Mouse (Mus musculus) heart, embryonic 15.5 days (tissue): ENCODE results near the gene Gm12216. TPM values are rescaled to one million over a fixed set of nuclear protein-coding genes. Genes with fewer than 3 reads are reported as not detected.
A peak's percentile ranks its signal among the peaks of the same experiment; 100 is the strongest.

Experiments
- ATAC-seq: fragments of 200-750 bp; cut with Nextera tagmentation; replicated peaks from 2 replicates; pipeline ENCODE4 v1.8.0; 2017; ENCODE audit warnings: low read depth, moderate TSS enrichment; ENCODE audit not compliant: insufficient number of reproducible peaks, insufficient read depth, low FRiP score
- H3K27ac ChIP-seq: fragments of 300-500 bp; sonication (generic); 2 replicates; pipeline ENCODE4 v1.5.1; 2015; ENCODE audit warnings: mild to moderate bottlenecking, inconsistent platforms
- H3K27me3 ChIP-seq: fragments of 300-500 bp; sonication (generic); 2 replicates; pipeline ENCODE4 v1.6.1; 2015; ENCODE audit warnings: inconsistent platforms
- H3K36me3 ChIP-seq: fragments of 300-500 bp; sonication (generic); 2 replicates; pipeline ENCODE4 v1.6.1; 2015; ENCODE audit warnings: mild to moderate bottlenecking, inconsistent platforms
- H3K4me1 ChIP-seq: fragments of 300-500 bp; sonication (generic); replicated peaks from 2 replicates; pipeline ENCODE4 v1.6.1; 2015; ENCODE audit warnings: inconsistent platforms
- H3K4me2 ChIP-seq: fragments of 300-500 bp; sonication (generic); 2 replicates; pipeline ENCODE4 v1.6.1; 2015; ENCODE audit warnings: inconsistent platforms, mild to moderate bottlenecking, moderate library complexity
- H3K4me3 ChIP-seq: fragments of 300-500 bp; sonication (generic); 2 replicates; pipeline ENCODE4 v1.5.1; 2015; ENCODE audit warnings: mild to moderate bottlenecking, inconsistent platforms
- H3K9ac ChIP-seq: fragments of 300-500 bp; sonication (generic); 2 replicates; pipeline ENCODE4 v1.6.1; 2015; ENCODE audit warnings: mild to moderate bottlenecking, inconsistent platforms
- H3K9me3 ChIP-seq: fragments of 300-500 bp; sonication (generic); replicated peaks from 2 replicates; pipeline ENCODE4 v1.6.1; 2016; ENCODE audit warnings: inconsistent platforms
- WGBS: fragments of 180-500 bp; shearing (Covaris S2); methylation state at CpG from one replicate; pipeline ENCODE4 v1.1.7; 2015; ENCODE audit warnings: mixed read lengths; 5-methylcytosine and 5-hydroxymethylcytosine counted together
- polyA plus RNA-seq: library from polyadenylated mRNA; unstranded; fragments of >200 nt; fragmentation: Nextera tagmentation; extraction: Ambion mirVana; gene quantifications from 2 replicates; pipeline ENCODE4 v1.2.1, GENCODE M21; 2015

Gm12216 gene
- polyA plus RNA-seq, 1 experiment from 2014 or later, result 0.74 TPM

GRCm38 (mm10) chr11:53789277-53789676 lies 69.8 kb downstream of the Gm12216 start:
- H3K27me3 ChIP-seq, result no peaks in the 10 kb centered on the region

DNA sequence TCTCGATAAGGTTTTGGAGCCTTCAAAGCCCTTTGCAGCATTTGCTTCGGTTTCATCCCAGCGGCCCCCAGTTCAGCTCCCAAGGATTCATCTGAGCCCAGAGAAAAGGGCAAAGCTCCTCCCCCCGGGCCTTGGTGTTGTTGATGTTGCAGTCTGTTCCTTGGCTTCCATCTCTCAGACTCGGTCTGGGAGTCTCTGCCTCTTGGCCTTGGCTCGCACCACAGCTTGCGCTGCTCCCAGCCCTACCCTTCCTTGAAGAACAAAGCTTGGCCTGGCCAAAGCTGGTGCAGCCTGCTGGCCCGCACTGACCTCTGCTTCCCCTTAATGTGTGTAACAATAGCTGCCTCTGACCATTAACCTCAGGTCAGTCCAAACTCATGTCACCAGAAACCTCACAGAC lies 70.9 kb downstream of the Gm12216 start:
- Histone ChIP-seq H3K4me3 (no peak overlapping the region), H3K36me3 (no peaks in the 10 kb centered on the region), H3K9me3 (no peaks in the 10 kb centered on the region), H3K27me3 (no peaks in the 10 kb centered on the region), H3K4me2 (no peak overlapping the region), H3K4me1 (no peaks in the 10 kb centered on the region), H3K27ac (no peak overlapping the region), H3K9ac (no peak overlapping the region)
- ATAC-seq, result no peak
- WGBS, result 71% methylated on average over 8 of the region's 8 CpGs

More at GRCm38 (mm10) chr11:53789277-53789676, 69.8 kb downstream of the Gm12216 start:
- Histone ChIP-seq H3K36me3 (no peaks in the 10 kb centered on the region), H3K27ac (no peak overlapping the region), H3K4me3 (no peak overlapping the region), H3K9ac (no peak overlapping the region), H3K4me2 (no peak overlapping the region), H3K4me1 (peaks cover 7% of the 10 kb centered on the region), H3K9me3 (no peaks in the 10 kb centered on the region)
- WGBS, result 60% methylated on average over 3 of the region's 3 CpGs
- no peak for ATAC-seq

DNA sequence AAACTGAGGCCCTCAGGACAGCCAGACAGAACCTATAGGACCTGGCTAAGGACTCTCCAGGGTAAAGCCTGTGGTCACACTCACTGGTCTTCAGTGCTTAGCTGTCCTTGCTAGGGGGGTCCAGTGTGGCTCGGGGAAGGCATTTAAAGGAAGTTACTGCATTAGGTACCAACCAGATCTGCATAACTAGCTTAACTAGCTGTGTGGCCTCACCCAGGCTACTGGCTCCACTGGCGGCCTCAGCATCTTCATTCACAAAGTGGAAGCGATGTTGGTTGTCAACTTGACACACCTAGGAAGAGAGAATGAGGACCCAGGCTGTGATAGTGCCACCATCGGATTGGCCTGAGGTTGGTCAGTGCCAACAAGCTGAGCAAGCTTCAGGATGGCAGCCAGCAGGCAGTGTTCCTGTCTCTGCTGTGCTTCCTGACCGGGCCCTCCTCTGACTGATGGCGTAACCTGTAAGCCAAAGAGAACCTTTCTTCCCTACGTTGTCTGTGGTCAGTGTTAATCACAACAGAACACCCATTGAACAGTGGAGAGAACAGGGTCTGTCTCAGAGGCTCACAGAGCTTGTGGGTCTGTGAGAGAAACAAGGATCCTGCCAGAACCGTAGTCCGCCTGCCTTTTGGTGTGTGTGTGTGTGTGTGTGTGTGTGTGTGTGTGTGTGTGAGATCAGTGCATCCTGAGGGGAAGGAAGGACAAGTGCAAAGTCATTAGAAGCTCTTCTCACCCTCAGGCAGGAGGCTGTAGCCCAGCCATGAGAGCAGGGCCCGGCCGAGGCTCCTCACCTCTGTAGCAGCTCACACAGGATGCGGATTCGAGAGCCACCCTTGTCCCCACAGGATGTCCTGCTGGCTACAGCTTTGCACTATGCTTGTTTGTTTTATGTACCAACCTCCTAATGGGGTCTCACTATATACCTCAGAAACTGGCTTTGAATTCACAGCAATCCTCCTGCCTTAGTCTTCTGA lies 72.7 kb downstream of the Gm12216 start:
- H3K27ac ChIP-seq, result 0 out of 2 replicates have a peak overlapping the region, but pooled peaks have one; percentile 20
- no peaks in the 10 kb centered on the region for H3K36me3 ChIP-seq
- no peak overlapping the region for H3K9ac ChIP-seq
- no peaks in the 10 kb centered on the region for H3K4me1 ChIP-seq
- ATAC-seq, result no peak
- H3K4me3 ChIP-seq, result no peak overlapping the region
- H3K9me3 ChIP-seq, result no peaks in the 10 kb centered on the region
- 78% methylated on average over 13 of the region's 13 CpGs for WGBS
- no peaks in the 10 kb centered on the region for H3K27me3 ChIP-seq
- no peak overlapping the region for H3K4me2 ChIP-seq

DNA sequence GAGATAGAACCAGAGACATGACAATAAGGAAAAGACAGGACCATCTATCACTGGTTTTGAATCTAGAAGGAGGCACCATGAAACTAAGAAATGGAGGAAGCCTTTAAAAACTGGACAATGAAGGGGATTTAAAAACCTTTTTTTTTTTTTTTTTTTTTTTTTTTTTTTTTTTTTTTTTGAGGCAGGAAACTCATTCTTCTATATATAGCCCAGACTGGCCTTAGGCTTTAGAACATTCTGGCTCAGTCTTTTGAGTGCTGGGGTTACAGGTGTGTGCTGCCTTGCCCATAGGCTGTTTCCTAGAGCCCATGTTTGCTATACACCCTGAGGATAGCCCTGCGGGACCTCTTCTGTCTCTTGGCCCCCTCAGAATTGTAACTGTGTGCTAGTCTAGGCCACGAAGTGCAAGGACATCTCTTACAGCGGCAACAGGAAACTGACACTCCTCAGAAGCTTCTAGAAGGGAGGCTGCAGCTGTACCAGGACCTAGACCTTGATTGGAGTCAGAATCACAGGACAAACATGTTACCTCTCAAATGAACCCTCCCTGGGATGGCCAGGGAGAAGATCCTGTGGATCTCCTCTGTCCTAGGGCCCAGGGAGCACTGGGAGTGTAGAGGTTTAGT lies 73.6 kb downstream of the Gm12216 start:
- Histone ChIP-seq H3K9ac (no peak overlapping the region), H3K9me3 (no peaks in the 10 kb centered on the region), H3K27ac (0 out of 2 replicates have a peak overlapping the region, but pooled peaks have one; percentile 20), H3K4me2 (no peak overlapping the region), H3K4me3 (no peak overlapping the region), H3K27me3 (no peaks in the 10 kb centered on the region), H3K4me1 (no peaks in the 10 kb centered on the region), H3K36me3 (no peaks in the 10 kb centered on the region)
- WGBS, result 68% methylated on average over 3 of the region's 3 CpGs
- ATAC-seq, result no peak

DNA sequence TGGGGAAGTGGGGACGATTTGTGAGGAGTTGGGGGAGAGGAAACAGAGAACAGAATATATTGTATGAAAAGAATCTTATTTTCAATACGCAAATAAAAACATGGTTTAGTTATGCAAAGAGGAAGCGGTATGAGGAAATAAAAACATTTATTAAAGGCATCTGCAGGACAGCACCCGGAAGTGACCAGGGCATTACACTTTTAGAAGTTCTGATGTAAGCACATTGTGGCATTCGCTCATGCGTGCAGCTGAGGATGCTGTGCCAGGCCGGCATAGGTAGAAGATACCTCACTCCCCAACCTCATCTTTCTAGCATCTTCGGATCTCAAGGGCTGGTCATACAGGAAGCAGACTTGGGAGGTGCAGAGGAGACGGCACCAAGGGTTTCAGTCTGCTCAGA lies 75.8 kb downstream of the Gm12216 start:
- H3K4me3 ChIP-seq, result no peak overlapping the region
- H3K4me2 ChIP-seq, result no peak overlapping the region
- H3K27ac ChIP-seq, result no peak overlapping the region
- ATAC-seq, result no peak
- no peaks in the 10 kb centered on the region for H3K4me1 ChIP-seq
- no peak overlapping the region for H3K9ac ChIP-seq
- 81% methylated on average over 9 of the region's 9 CpGs for WGBS
- H3K36me3 ChIP-seq, result no peaks in the 10 kb centered on the region
- no peaks in the 10 kb centered on the region for H3K27me3 ChIP-seq
- H3K9me3 ChIP-seq, result no peaks in the 10 kb centered on the region

DNA sequence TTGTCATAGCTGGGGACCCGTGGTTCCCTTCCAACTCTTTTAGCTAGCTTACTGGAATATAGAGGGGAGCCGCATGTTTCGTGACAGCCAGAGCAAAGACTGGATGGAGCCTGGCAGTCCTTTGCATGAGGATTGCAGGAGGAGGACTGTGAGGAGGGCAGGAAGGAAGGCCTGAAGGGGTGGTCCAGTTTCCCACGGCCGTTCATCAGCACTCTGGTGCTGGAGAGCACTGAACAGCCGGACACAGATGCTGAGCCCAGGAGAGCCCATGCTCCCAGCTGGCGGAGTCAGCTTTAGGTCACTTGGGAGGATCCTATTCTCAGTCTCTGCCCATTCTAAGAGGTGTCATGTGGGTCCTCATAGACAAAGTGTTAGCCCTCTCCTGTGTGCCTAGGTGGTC lies 77.1 kb downstream of the Gm12216 start:
- Histone ChIP-seq H3K9ac (no peak overlapping the region), H3K36me3 (peaks cover 5% of the 10 kb centered on the region), H3K27me3 (no peaks in the 10 kb centered on the region), H3K4me1 (no peaks in the 10 kb centered on the region), H3K27ac (no peak overlapping the region), H3K4me3 (no peak overlapping the region), H3K4me2 (no peak overlapping the region), H3K9me3 (no peaks in the 10 kb centered on the region)
- 81% methylated on average over 7 of the region's 7 CpGs for WGBS
- no peak for ATAC-seq

GRCm38 (mm10) chr11:53781201-53781775 lies 77.8 kb downstream of the Gm12216 start:
- no peak overlapping the region for H3K9ac ChIP-seq
- H3K27ac ChIP-seq, result no peak overlapping the region
- no peak overlapping the region for H3K4me2 ChIP-seq
- H3K9me3 ChIP-seq, result no peaks in the 10 kb centered on the region
- H3K4me1 ChIP-seq, result no peaks in the 10 kb centered on the region
- WGBS, result 83% methylated on average over 4 of the region's 4 CpGs
- no peak overlapping the region for H3K4me3 ChIP-seq
- no peaks in the 10 kb centered on the region for H3K27me3 ChIP-seq
- ATAC-seq, result no peak
- H3K36me3 ChIP-seq, result peaks cover 12% of the 10 kb centered on the region

GRCm38 (mm10) chr11:53780262-53780661 lies 78.8 kb downstream of the Gm12216 start:
- WGBS, result 48% methylated on average over 3 of the region's 3 CpGs
- Histone ChIP-seq H3K36me3 (peaks cover 14% of the 10 kb centered on the region), H3K4me1 (no peaks in the 10 kb centered on the region), H3K4me2 (no peak overlapping the region), H3K4me3 (no peak overlapping the region), H3K27me3 (no peaks in the 10 kb centered on the region), H3K9ac (no peak overlapping the region), H3K9me3 (no peaks in the 10 kb centered on the region), H3K27ac (no peak overlapping the region)
- no peak for ATAC-seq

GRCm38 (mm10) chr11:53779808-53780207 lies 79.2 kb downstream of the Gm12216 start:
- no peaks in the 10 kb centered on the region for H3K27me3 ChIP-seq
- H3K36me3 ChIP-seq, result peaks cover 14% of the 10 kb centered on the region
- no peak overlapping the region for H3K4me2 ChIP-seq
- H3K4me3 ChIP-seq, result no peak overlapping the region
- no peak overlapping the region for H3K9ac ChIP-seq
- no peak overlapping the region for H3K27ac ChIP-seq
- ATAC-seq, result no peak
- 58% methylated on average over 2 of the region's 2 CpGs for WGBS
- H3K9me3 ChIP-seq, result no peaks in the 10 kb centered on the region
- H3K4me1 ChIP-seq, result no peaks in the 10 kb centered on the region

DNA sequence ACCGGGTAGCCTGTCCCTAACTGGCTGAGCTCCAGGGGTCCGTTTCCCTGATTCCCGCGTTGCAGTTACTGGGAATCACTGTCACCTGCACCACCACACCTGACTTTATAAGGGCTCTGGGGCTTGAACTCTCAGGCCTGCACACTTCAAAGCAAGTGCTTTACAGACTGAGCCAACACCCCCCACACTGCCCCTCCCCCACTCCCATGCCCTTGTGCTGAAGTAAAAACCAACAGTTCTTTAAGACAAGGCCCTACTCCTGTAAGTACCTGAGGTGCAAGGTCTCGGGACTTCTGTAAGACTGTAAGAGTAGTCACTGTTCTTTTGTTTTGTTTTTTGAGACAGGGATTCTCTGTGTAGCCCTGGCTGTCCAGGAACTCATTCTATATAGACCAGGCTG lies 80.6 kb downstream of the Gm12216 start:
- H3K27me3 ChIP-seq, result no peaks in the 10 kb centered on the region
- H3K4me1 ChIP-seq, result no peaks in the 10 kb centered on the region
- no peak overlapping the region for H3K27ac ChIP-seq
- H3K4me2 ChIP-seq, result no peak overlapping the region
- H3K9me3 ChIP-seq, result no peaks in the 10 kb centered on the region
- no peak for ATAC-seq
- H3K9ac ChIP-seq, result no peak overlapping the region
- H3K36me3 ChIP-seq, result peaks cover 24% of the 10 kb centered on the region
- H3K4me3 ChIP-seq, result no peak overlapping the region
- WGBS, result 63% methylated on average over 5 of the region's 5 CpGs

- ATAC-seq, result no peak
- Histone ChIP-seq H3K4me1 (no peaks in the 10 kb centered on the region), H3K9me3 (no peaks in the 10 kb centered on the region), H3K4me2 (no peak overlapping the region), H3K27ac (no peak overlapping the region), H3K9ac (no peak overlapping the region), H3K27me3 (no peaks in the 10 kb centered on the region), H3K36me3 (peaks cover 25% of the 10 kb centered on the region), H3K4me3 (no peak overlapping the region)
- WGBS, result 68% methylated on average over 5 of the region's 5 CpGs
Measured at GRCm38 (mm10) chr11:53777736-53778135, 81.3 kb downstream of the Gm12216 start.
